In the genomic region with DNA sequence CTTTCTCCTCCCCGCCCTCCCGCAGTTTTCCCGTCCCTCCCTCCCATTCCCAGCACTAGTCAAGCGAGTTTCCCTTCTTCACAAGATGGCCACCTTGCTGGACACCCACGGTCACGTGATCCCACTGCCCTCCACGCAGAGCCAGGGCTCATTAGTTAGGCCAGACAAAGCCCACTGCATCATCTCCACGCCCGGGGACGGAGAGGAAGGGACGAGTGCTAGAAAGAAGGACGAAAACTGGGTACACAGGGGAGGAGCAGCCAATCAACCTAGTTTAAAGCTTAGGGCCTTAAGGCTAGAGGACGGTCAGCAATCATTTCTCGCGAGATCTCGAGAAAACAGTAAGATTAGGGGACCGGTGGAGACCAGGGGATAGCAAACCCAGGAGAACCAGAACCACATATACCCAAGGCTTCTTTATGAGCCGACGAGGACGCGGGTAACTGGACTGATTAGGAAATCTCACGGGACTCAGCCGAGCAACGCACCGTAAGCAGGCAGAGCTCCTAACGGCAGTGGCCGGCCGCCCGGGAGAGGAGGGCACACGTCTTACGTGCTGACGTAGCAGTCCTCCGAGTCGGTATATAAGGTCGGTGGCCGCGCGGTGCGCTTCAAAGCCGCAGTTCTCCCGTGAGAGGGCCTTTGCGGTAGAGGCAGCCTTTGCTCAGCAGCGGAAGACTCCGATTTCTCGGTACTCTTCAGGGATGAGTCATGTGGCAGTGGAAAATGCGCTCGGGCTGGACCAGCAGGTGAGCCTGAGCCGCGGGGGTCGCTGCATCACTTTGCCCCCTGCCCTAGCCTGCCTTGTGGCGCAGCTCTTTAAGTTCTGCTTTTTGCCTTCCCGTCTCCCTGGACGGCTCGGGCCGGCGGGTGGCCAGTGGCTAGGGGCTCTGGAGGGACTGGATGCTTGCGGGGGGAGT, we compare ENCODE assay signal across 7 mouse cellular contexts. TPM values are rescaled to one million over a fixed set of nuclear protein-coding genes. Genes with fewer than 3 reads are reported as not detected.
DNase-seq lines count a peak whose midpoint lies in the region; ATAC-seq lines count a peak whose summit lies in the region.

Gene Ddx3x (plus strand): TSS at position 562 of the 920 bp plus-strand sequence.

- H3K36me3 ChIP-seq in embryonic facial prominence, embryonic 10.5 days (replicated peaks), result peaks cover 23% of the 10 kb centered on the region
- H3K36me3 ChIP-seq in limb, embryonic 10.5 days, result peaks cover 27% of the 10 kb centered on the region
- H3K36me3 ChIP-seq in midbrain, embryonic 13.5 days, result peaks cover 6% of the 10 kb centered on the region

- peak within 1 kb of the TSS; percentile 89 for H3K4me3 ChIP-seq in embryonic facial prominence, embryonic 10.5 days
- H3K4me3 ChIP-seq in limb, embryonic 10.5 days, result peak within 1 kb of the TSS; percentile 85
- H3K4me3 ChIP-seq in midbrain, embryonic 13.5 days (replicated peaks), result peak within 1 kb of the TSS; percentile 85

- H3K9ac ChIP-seq in midbrain, embryonic 13.5 days (replicated peaks), result peak within 1 kb of the TSS; percentile 99

- peaks cover 11% of the 10 kb centered on the region; the same call in 1 of the 2 replicates for H3K4me1 ChIP-seq in embryonic facial prominence, embryonic 10.5 days
- H3K4me1 ChIP-seq in limb, embryonic 10.5 days, result peaks cover 7% of the 10 kb centered on the region; the same call in 1 of the 2 replicates
- H3K4me1 ChIP-seq in midbrain, embryonic 13.5 days (replicated peaks), result peaks cover 27% of the 10 kb centered on the region

- under 1% methylated on average over 57 of the region's 57 CpGs for WGBS in embryonic facial prominence, embryonic 10.5 days
- under 1% methylated on average over 55 of the region's 57 CpGs for WGBS in limb, embryonic 10.5 days
- under 1% methylated on average over 57 of the region's 57 CpGs for WGBS in midbrain, embryonic 13.5 days

- ATAC-seq in granulocyte monocyte progenitor cell, adult 5-6 weeks (replicated peaks; ENCODE audit: poor library complexity, severe bottlenecking), result peak; percentile 74
- ATAC-seq in midbrain, embryonic 13.5 days, result peak; percentile 95

- peaks cover 23% of the 10 kb centered on the region for H3K27me3 ChIP-seq in embryonic facial prominence, embryonic 10.5 days (replicated peaks; ENCODE audit: low read depth, poor library complexity, severe bottlenecking)
- H3K27me3 ChIP-seq in limb, embryonic 10.5 days (ENCODE audit: low read depth, poor library complexity, severe bottlenecking), result peaks cover 27% of the 10 kb centered on the region
- peaks cover 5% of the 10 kb centered on the region; the same call in 1 of the 2 replicates for H3K27me3 ChIP-seq in midbrain, embryonic 13.5 days

- no peaks in the 10 kb centered on the region for H3K9me3 ChIP-seq in embryonic facial prominence, embryonic 10.5 days
- H3K9me3 ChIP-seq in limb, embryonic 10.5 days (replicated peaks), result no peaks in the 10 kb centered on the region
- H3K9me3 ChIP-seq in midbrain, embryonic 13.5 days, result no peaks in the 10 kb centered on the region

- DNase-seq in adrenal gland, postnatal 10 days, result peak; percentile 91
- peak; percentile 91 for DNase-seq in embryonic facial prominence, embryonic 10.5 days (ENCODE audit: low spot score)
- peak; percentile 95 for DNase-seq in kidney, adult 11 months
- DNase-seq in limb, embryonic 10.5 days (ENCODE audit: low spot score), result peak; percentile 92
- peak; percentile 81 for DNase-seq in spleen, adult 12 weeks (ENCODE audit: low spot score)

- H3K27ac ChIP-seq in embryonic facial prominence, embryonic 10.5 days (replicated peaks), result peak within 1 kb of the TSS; percentile 100
- peak within 1 kb of the TSS; percentile 99 for H3K27ac ChIP-seq in limb, embryonic 10.5 days
- peak within 1 kb of the TSS; percentile 99 for H3K27ac ChIP-seq in midbrain, embryonic 13.5 days

- H3K4me2 ChIP-seq in midbrain, embryonic 13.5 days (replicated peaks), result peak within 1 kb of the TSS; percentile 84

RNA-seq across cellular contexts. Expression of gene Ddx3x, which starts in this region (rescaled TPM):
- 100 to 1,000 TPM; 267 to 278 TPM for total RNA-seq in adrenal gland, postnatal 10 days (2021)
- 164 TPM in 2 replicates for polyA plus RNA-seq in embryonic facial prominence, embryonic 10.5 days (2016; fragmentation: Nextera tagmentation; extraction: Ambion mirVana)
- 150 and 178 TPM in 2 replicates for total RNA-seq in granulocyte monocyte progenitor cell, adult 5-6 weeks (2014; fragmentation: Nextera tagmentation)
- total RNA-seq in granulocyte monocyte progenitor cell, adult 5-6 weeks (2017), result 451 and 491 TPM in 2 replicates
- 156 and 178 TPM in 2 replicates for polyA plus RNA-seq in limb, embryonic 10.5 days (2016; fragmentation: Nextera tagmentation; extraction: Ambion mirVana)
- 128 and 144 TPM in 2 replicates for polyA plus RNA-seq in midbrain, embryonic 13.5 days (2015; fragmentation: Nextera tagmentation; extraction: Ambion mirVana)

Comparison
In these comparisons a context has a peak if more than half of its experiments do, and no peak if none do; other contexts are left out.
1. Peak in every context shown above with its lines: DNase-seq, ATAC-seq, H3K4me3 ChIP-seq and H3K27ac ChIP-seq.